Mouse (Mus musculus) liver, postnatal 0 days (tissue): ENCODE measurements around the gene Tuft1.

ENCODE experiments used
- CTCF ChIP-seq: sonication (generic); IDR thresholded peaks from 2 replicates; pipeline ENCODE4 v1.5.1; 2016; ENCODE audit warnings: antibody characterized with exemption, low read depth
- EP300 ChIP-seq: IDR thresholded peaks from 2 replicates; pipeline ENCODE4 v1.6.1; 2016; ENCODE audit warnings: antibody characterized with exemption, low read depth, mild to moderate bottlenecking

GRCm38 (mm10) chr3:94565557-94565956 lies 93.1 kb downstream of the Tuft1 start:
- TF ChIP-seq CTCF = no peak
- no peak for TF ChIP-seq EP300
